Mouse (Mus musculus): ENCODE data around the gene Spata16. TPM values are rescaled to one million over a fixed set of nuclear protein-coding genes. Genes with fewer than 3 reads are reported as not detected.

Gene Spata16
- total and polyA plus RNA-seq, 2 experiments from 2014 or later: not detected

GRCm38 (mm10) chr3:26832954-26833353 is 195.5 kb downstream of the Spata16 start:
- ATAC-seq (ENCODE audit: insufficient read depth, low read depth): no peak; the same call in 1 of the 2 replicates
- WGBS: 34% methylated on average over 5 of the region's 5 CpGs
- Histone ChIP-seq H3K9me3 (replicated peaks; ENCODE audit: control insufficient read depth, low read length) (no peaks in the 10 kb centered on the region), H3K27me3 (ENCODE audit: control insufficient read depth, insufficient read depth, low read length) (no peaks in the 10 kb centered on the region), H3K36me3 (replicated peaks; ENCODE audit: control insufficient read depth, insufficient read depth, low read length) (no peaks in the 10 kb centered on the region), H3K4me3 (ENCODE audit: low read depth, low read length) (no peak overlapping the region), H3K4me1 (ENCODE audit: control insufficient read depth, insufficient read depth) (no peaks in the 10 kb centered on the region), H3K9ac (replicated peaks; ENCODE audit: low read depth, low read length) (no peak overlapping the region), H3K27ac (ENCODE audit: low read depth) (no peak overlapping the region), H3K4me2 (ENCODE audit: low read depth, low read length) (no peak overlapping the region)
- peak; percentile 28 for DNase-seq (ENCODE audit: low spot score)
- no peak for TF ChIP-seq CTCF (IDR thresholded peaks at IDR 0.05; ENCODE audit: low read depth)
- TF ChIP-seq EP300 (IDR thresholded peaks at IDR 0.05; ENCODE audit: low read depth): no peak

GRCm38 (mm10) chr3:26834178-26835050 is 197.0 kb downstream of the Spata16 start:
- Histone ChIP-seq H3K36me3 (replicated peaks; ENCODE audit: control insufficient read depth, insufficient read depth, low read length) (no peaks in the 10 kb centered on the region), H3K27ac (ENCODE audit: low read depth) (no peak overlapping the region), H3K4me2 (ENCODE audit: low read depth, low read length) (no peak overlapping the region), H3K4me3 (ENCODE audit: low read depth, low read length) (no peak overlapping the region), H3K9me3 (replicated peaks; ENCODE audit: control insufficient read depth, low read length) (no peaks in the 10 kb centered on the region), H3K27me3 (ENCODE audit: control insufficient read depth, insufficient read depth, low read length) (no peaks in the 10 kb centered on the region), H3K9ac (replicated peaks; ENCODE audit: low read depth, low read length) (no peak overlapping the region), H3K4me1 (ENCODE audit: control insufficient read depth, insufficient read depth) (no peaks in the 10 kb centered on the region)
- ATAC-seq (ENCODE audit: insufficient read depth, low read depth) (peak; percentile 39; the same call in 1 of the 2 replicates), DNase-seq (ENCODE audit: low spot score) (peak; percentile 7)
- TF ChIP-seq CTCF (IDR thresholded peaks at IDR 0.05; ENCODE audit: low read depth) (peak; percentile 57), EP300 (IDR thresholded peaks at IDR 0.05; ENCODE audit: low read depth) (no peak)
- 59% methylated on average over 21 of the region's 21 CpGs for WGBS

- TF ChIP-seq CTCF (IDR thresholded peaks at IDR 0.05; ENCODE audit: low read depth) (no peak), EP300 (IDR thresholded peaks at IDR 0.05; ENCODE audit: low read depth) (no peak)
- no peak overlapping the region for H3K9ac ChIP-seq (replicated peaks; ENCODE audit: low read depth, low read length)
These were observed 197.8 kb downstream of the Spata16 start for GRCm38 (mm10) chr3:26835051-26835755.

GRCm38 (mm10) chr3:26845041-26845440 is 207.6 kb downstream of the Spata16 start:
- no peak for ATAC-seq (ENCODE audit: insufficient read depth, low read depth)
- no peaks in the 10 kb centered on the region for H3K9me3 ChIP-seq (replicated peaks; ENCODE audit: control insufficient read depth, low read length)
- no peaks in the 10 kb centered on the region for H3K27me3 ChIP-seq (ENCODE audit: control insufficient read depth, insufficient read depth, low read length)
- H3K4me3 ChIP-seq (ENCODE audit: low read depth, low read length): no peak overlapping the region
- no peak for TF ChIP-seq EP300 (IDR thresholded peaks at IDR 0.05; ENCODE audit: low read depth)
- TF ChIP-seq CTCF (IDR thresholded peaks at IDR 0.05; ENCODE audit: low read depth): no peak
- 60% methylated on average over 3 of the region's 3 CpGs for WGBS
- no peak overlapping the region for H3K9ac ChIP-seq (replicated peaks; ENCODE audit: low read depth, low read length)
- no peak overlapping the region for H3K27ac ChIP-seq (ENCODE audit: low read depth)
- no peak overlapping the region for H3K4me2 ChIP-seq (ENCODE audit: low read depth, low read length)
- no peaks in the 10 kb centered on the region for H3K36me3 ChIP-seq (replicated peaks; ENCODE audit: control insufficient read depth, insufficient read depth, low read length)
- H3K4me1 ChIP-seq (ENCODE audit: control insufficient read depth, insufficient read depth): no peaks in the 10 kb centered on the region
- DNase-seq (ENCODE audit: low spot score): no peak

More at GRCm38 (mm10) chr3:26835051-26835755, 197.8 kb downstream of the Spata16 start:
- no peak for DNase-seq (ENCODE audit: low spot score)
- H3K9me3 ChIP-seq (replicated peaks; ENCODE audit: control insufficient read depth, low read length): no peaks in the 10 kb centered on the region
- H3K4me2 ChIP-seq (ENCODE audit: low read depth, low read length): no peak overlapping the region
- ATAC-seq (ENCODE audit: insufficient read depth, low read depth): no peak
- no peak overlapping the region for H3K27ac ChIP-seq (ENCODE audit: low read depth)
- no peaks in the 10 kb centered on the region for H3K36me3 ChIP-seq (replicated peaks; ENCODE audit: control insufficient read depth, insufficient read depth, low read length)
- H3K4me3 ChIP-seq (ENCODE audit: low read depth, low read length): no peak overlapping the region
- no peaks in the 10 kb centered on the region for H3K27me3 ChIP-seq (ENCODE audit: control insufficient read depth, insufficient read depth, low read length)
- WGBS: 80% methylated on average over 17 of the region's 17 CpGs
- H3K4me1 ChIP-seq (ENCODE audit: control insufficient read depth, insufficient read depth): no peaks in the 10 kb centered on the region

- DNase-seq (ENCODE audit: low spot score) (no peak), ATAC-seq (ENCODE audit: insufficient read depth, low read depth) (no peak)
- Histone ChIP-seq H3K9me3 (replicated peaks; ENCODE audit: control insufficient read depth, low read length) (no peaks in the 10 kb centered on the region), H3K9ac (replicated peaks; ENCODE audit: low read depth, low read length) (no peak overlapping the region), H3K27me3 (ENCODE audit: control insufficient read depth, insufficient read depth, low read length) (no peaks in the 10 kb centered on the region), H3K4me1 (ENCODE audit: control insufficient read depth, insufficient read depth) (no peaks in the 10 kb centered on the region), H3K4me2 (ENCODE audit: low read depth, low read length) (no peak overlapping the region), H3K4me3 (ENCODE audit: low read depth, low read length) (no peak overlapping the region), H3K27ac (ENCODE audit: low read depth) (no peak overlapping the region), H3K36me3 (replicated peaks; ENCODE audit: control insufficient read depth, insufficient read depth, low read length) (no peaks in the 10 kb centered on the region)
- no peak for TF ChIP-seq CTCF (IDR thresholded peaks at IDR 0.05; ENCODE audit: low read depth)
- no peak for TF ChIP-seq EP300 (IDR thresholded peaks at IDR 0.05; ENCODE audit: low read depth)
- 65% methylated on average over 5 of the region's 5 CpGs for WGBS
These were observed 210.5 kb downstream of the Spata16 start for GRCm38 (mm10) chr3:26847935-26848334.

All from heart, postnatal 0 days (tissue).